Comparison of ENCODE assay signal across 28 mouse cellular contexts in the genomic region with DNA sequence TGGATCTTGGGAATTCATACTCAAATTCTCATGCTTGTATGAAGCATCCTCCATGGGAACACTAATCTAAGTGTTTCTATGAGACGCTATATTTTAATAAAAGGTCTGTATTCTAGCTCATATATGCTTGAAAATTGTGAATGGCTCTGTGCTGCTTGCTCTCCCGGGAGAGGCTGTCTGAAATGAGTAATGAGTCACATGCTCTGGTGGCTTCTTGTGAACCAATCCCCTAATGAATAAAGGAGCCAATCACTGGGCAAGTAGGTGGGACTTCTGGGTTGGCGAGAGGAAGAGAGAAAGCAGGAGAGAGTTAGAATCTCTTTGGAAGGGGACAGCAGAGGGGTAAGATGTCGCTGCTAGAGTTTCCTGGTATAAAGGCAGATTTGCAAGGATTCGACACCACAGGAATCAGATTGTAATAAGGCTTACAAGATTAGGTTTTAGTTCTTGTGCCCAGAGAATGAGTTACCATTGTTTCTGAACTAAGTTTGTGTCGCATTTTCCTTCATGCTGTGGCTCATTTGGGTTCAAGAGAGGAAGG. TPM values are rescaled to one million over a fixed set of nuclear protein-coding genes. Genes with fewer than 3 reads are reported as not detected.
A peak's percentile ranks its signal among the peaks of the same experiment; 100 is the strongest.
DNase-seq lines count a peak whose midpoint lies in the region; TF ChIP-seq lines count a peak whose summit lies in the region.
"Had no signal": no experiment of that assay in that cellular context is flagged by ENCODE, and none has a peak within 500 bp of the region (broad histone marks: within the 10 kb centered on the region; RNA-seq: fewer than 3 reads in every experiment).

No protein-coding gene starts in this region.

- H3K9ac ChIP-seq in ES-E14 (ENCODE audit: insufficient read depth, low read depth, low read length, poor library complexity, severe bottlenecking), result no peak overlapping the region; the same call in 1 of the 2 replicates
- H3K9ac ChIP-seq: embryonic facial prominence, embryonic 12.5 days; embryonic facial prominence, embryonic 15.5 days; forebrain, postnatal 0 days; heart, embryonic 13.5 days; hindbrain, embryonic 14.5 days had no signal

- H3K36me3 ChIP-seq in ES-E14 (ENCODE audit: control insufficient read depth, insufficient read depth, low read length, poor library complexity, severe bottlenecking), result no peaks in the 10 kb centered on the region
- H3K36me3 ChIP-seq: embryonic facial prominence, embryonic 12.5 days; embryonic facial prominence, embryonic 15.5 days; G1E; heart, embryonic 10.5 days; heart, embryonic 13.5 days had no signal

- H3K27ac ChIP-seq in ES-E14 (ENCODE audit: insufficient read depth, low read depth, low read length, poor library complexity, severe bottlenecking), result no peak overlapping the region
- H3K27ac ChIP-seq: embryonic facial prominence, embryonic 12.5 days; embryonic facial prominence, embryonic 15.5 days; gastrocnemius, adult 2 months; heart, embryonic 10.5 days; heart, embryonic 13.5 days; hindbrain, embryonic 14.5 days had no signal

- peak; percentile 1 for DNase-seq in embryo, embryonic 10.5 days (ENCODE audit: low spot score)
- no peak for DNase-seq in embryo, embryonic 11 days
- DNase-seq in 3134 (ENCODE audit: extremely low read depth, insufficient read length, low spot score), result peak; percentile 13
- no peak for DNase-seq in ES-E14 (ENCODE audit: low read depth, low spot score)
- DNase-seq in ZHBTc4 (ENCODE audit: low read depth, low spot score), result peak; percentile 4
- DNase-seq in spleen, postnatal 36 days (ENCODE audit: low spot score in 2 of 2), result no peak
- DNase-seq in heart, adult 9 months (ENCODE audit: low spot score in 2 of 2), result no peak
- DNase-seq: adrenal gland, postnatal 25 days; cerebellum, adult 11-12 months; cerebellum, adult 8-10 months; cerebellum, postnatal 10 days; cerebellum, postnatal 36 days; forebrain, postnatal 0 days; gastrocnemius, adult 2 months; gastrocnemius, postnatal 14 days; heart, adult 11 months; heart, postnatal 14 days; heart, postnatal 4 days; kidney, adult 18-20 months; kidney, adult 9 months had no signal

- H3K9me3 ChIP-seq in ES-E14 (ENCODE audit: control insufficient read depth, insufficient read depth, low read depth, low read length), result no peaks in the 10 kb centered on the region
- H3K9me3 ChIP-seq: embryonic facial prominence, embryonic 12.5 days; embryonic facial prominence, embryonic 15.5 days; G1E; heart, embryonic 10.5 days; heart, embryonic 13.5 days had no signal

- in situ Hi-C loops in ES-E14 (cut with MboI; ENCODE audit: low sequenced_read_pairs in 2 of 2, unreplicated experiment in 2 of 2), result no loop called here

- peak overlapping the region; percentile 25 to 35; a peak in 2 of 4 replicates for H3K4me3 ChIP-seq in ES-E14 (ENCODE audit: insufficient read depth in 1 of 2, low read depth in 1 of 2, low read length in 2 of 2, poor library complexity in 1 of 2, severe bottlenecking in 1 of 2)
- H3K4me3 ChIP-seq: embryonic facial prominence, embryonic 12.5 days; embryonic facial prominence, embryonic 15.5 days; gastrocnemius, adult 2 months; heart, embryonic 10.5 days; heart, embryonic 13.5 days had no signal

- H3K4me1 ChIP-seq in ES-E14 (ENCODE audit: control insufficient read depth in 2 of 2, insufficient read depth in 2 of 2, low read length in 2 of 2, poor library complexity in 1 of 2), result no peaks in the 10 kb centered on the region
- H3K4me1 ChIP-seq: embryonic facial prominence, embryonic 12.5 days; embryonic facial prominence, embryonic 15.5 days; heart, embryonic 10.5 days; heart, embryonic 13.5 days had no signal

TF ChIP-seq in ES-E14, 5 proteins besides CTCF, POLR2A, EP300 and RAD21:
- no peak for TF ChIP-seq MAFK (IDR thresholded peaks at IDR 0.05; ENCODE audit: insufficient read depth, low read depth, low read length)
- TF ChIP-seq ZNF384 (IDR thresholded peaks at IDR 0.05; ENCODE audit: low read depth, low read length), result no peak
- TF ChIP-seq HCFC1 (IDR thresholded peaks at IDR 0.05; ENCODE audit: borderline replicate concordance, insufficient read depth, low read length), result no peak
- TF ChIP-seq CHD2 (IDR thresholded peaks at IDR 0.05; ENCODE audit: low read depth, low read length), result no peak
- TF ChIP-seq ZC3H11A (IDR thresholded peaks at IDR 0.05; ENCODE audit: borderline replicate concordance, low read depth, low read length), result no peak

RNA-seq across cellular contexts. Expression of gene Toporsl, which starts 9.8 kb away (rescaled TPM):
- 0.16 and 0.18 TPM in 2 replicates for total RNA-seq in ES-E14 (2012; rRNA removed)
- total RNA-seq: adrenal gland, adult 18-20 months; adrenal gland, postnatal 25 days; forebrain, postnatal 0 days; gastrocnemius, adult 2 months; gastrocnemius, postnatal 14 days; gastrocnemius, postnatal 4 days; heart, postnatal 14 days; heart, postnatal 4 days had no signal

Comparison
In these comparisons a context has a peak if more than half of its experiments do, and no peak if none do; other contexts are left out.
1. DNase-seq: peak in embryo, embryonic 10.5 days (single experiment), 3134 (single experiment) and ZHBTc4 (single experiment); none in embryo, embryonic 11 days (single experiment), ES-E14 (single experiment), spleen, postnatal 36 days (0 of 2) and heart, adult 9 months (0 of 2).